Mouse (Mus musculus): ENCODE measurements around the gene Ncl.

DNA sequence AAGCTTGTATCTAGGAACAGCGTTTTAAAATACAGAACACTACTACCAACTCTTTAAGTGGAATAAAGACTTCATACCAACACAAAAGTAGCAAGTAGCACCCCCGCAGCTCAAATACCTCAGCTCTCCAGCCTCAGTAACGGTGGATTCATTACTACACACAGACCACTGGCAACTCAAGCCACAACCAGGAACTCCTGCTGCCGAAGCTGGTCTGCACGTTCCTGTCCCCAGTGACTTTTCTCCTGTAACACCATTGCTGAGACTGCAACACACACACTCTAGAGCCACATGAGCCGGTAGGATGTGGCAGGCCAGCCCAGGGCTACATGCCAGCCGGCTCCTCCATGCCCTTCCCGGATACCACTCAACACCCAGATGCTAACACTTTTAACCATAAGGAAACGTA is 20.0 kb upstream of the Ncl start:
- TF ChIP-seq ELF1 (IDR thresholded peaks at IDR 0.05; ENCODE audit: low read depth, low read length) (no peak), POLR2A (IDR thresholded peaks at IDR 0.05; ENCODE audit: control insufficient read depth in 1 of 2, insufficient read depth in 1 of 2, low read depth in 1 of 2, low read length in 2 of 2, poor library complexity in 1 of 2) (no peak), GABPA (IDR thresholded peaks at IDR 0.05; ENCODE audit: low read depth, low read length) (no peak), ZC3H11A (IDR thresholded peaks at IDR 0.05; ENCODE audit: low read depth, low read length) (no peak), ZMIZ1 (IDR thresholded peaks at IDR 0.05; ENCODE audit: low read depth, low read length) (no peak), MEF2A (IDR thresholded peaks at IDR 0.05; ENCODE audit: extremely low read depth, insufficient replicate concordance, low read depth, low read length, poor library complexity, severe bottlenecking) (no peak), MAX (IDR thresholded peaks at IDR 0.05; ENCODE audit: low read length) (no peak), E2F4 (IDR thresholded peaks at IDR 0.05; ENCODE audit: borderline replicate concordance, low read depth, low read length) (no peak), EP300 (IDR thresholded peaks at IDR 0.05; ENCODE audit: low read depth in 1 of 2, low read length in 2 of 2) (no peak), RAD21 (IDR thresholded peaks at IDR 0.05; ENCODE audit: low read depth, low read length) (no peak), CTCF (IDR thresholded peaks at IDR 0.05 in 2 of 3, conservative IDR thresholded peaks at IDR 0.05 in 1 of 3; ENCODE audit: control insufficient read depth in 1 of 3, insufficient read depth in 1 of 3, low read depth in 2 of 3, low read length in 3 of 3, poor library complexity in 1 of 3, severe bottlenecking in 1 of 3) (no peak), POLR2AphosphoS2 (IDR thresholded peaks at IDR 0.05; ENCODE audit: low read length) (no peak), MAFK (IDR thresholded peaks at IDR 0.05; ENCODE audit: borderline replicate concordance, low read depth, low read length) (no peak), TAL1 (IDR thresholded peaks at IDR 0.05; ENCODE audit: low read length) (no peak)
